Mouse (Mus musculus): Measurements from ENCODE around the gene Nxpe5. TPM values are rescaled to one million over a fixed set of nuclear protein-coding genes. Genes with fewer than 3 reads are reported as not detected.
A peak's percentile ranks its signal among the peaks of the same experiment; 100 is the strongest.

The Nxpe5 gene
- polyA plus RNA-seq, 1 experiment = not detected

DNA sequence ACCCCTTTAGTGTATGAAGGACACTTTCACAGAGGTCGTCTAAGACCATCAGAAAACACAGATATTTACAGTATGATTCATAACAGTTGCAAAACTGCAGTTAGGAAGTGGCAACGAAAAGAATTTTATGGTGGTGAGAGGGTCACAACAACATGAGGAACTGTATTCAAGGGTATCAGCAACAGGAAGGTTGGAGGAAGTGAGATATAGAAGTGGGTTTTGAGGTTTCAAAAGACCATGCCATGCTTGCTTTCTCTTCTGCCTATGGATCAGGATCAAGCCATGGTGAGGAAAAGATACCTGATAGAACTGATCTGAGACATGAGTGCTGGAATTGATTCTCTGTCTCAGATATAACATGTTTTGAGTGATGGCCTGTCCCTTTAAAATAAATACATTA is 1.7 kb downstream of the Nxpe5 start:
- H3K4me1 ChIP-seq (ENCODE audit: control insufficient read depth, insufficient read depth, insufficient read length, low read length) = no peaks in the 10 kb centered on the region
- no peak overlapping the region for H3K27ac ChIP-seq (replicated peaks; ENCODE audit: low read depth, low read length)

DNA sequence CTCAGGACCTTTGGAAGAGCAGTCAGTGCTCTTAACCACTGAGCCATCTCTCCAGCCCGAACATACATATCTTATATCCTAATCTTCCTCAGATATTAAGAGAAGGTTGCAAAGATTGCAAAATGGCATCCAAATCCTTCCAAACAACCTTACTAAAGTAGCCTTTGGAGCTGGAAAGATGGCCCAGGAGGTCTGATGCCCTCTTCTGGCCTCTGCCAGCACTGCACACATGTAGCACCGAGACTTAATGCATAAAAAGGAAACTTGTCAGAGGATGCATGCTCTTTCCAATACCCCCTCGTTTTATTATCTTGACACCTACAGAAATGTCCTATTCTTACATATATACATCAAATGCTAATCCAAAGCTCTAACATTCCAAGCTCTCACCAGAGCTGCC is 2.3 kb downstream of the Nxpe5 start:
- no peaks in the 10 kb centered on the region for H3K4me1 ChIP-seq (ENCODE audit: control insufficient read depth, insufficient read depth, insufficient read length, low read length)
- no peak overlapping the region for H3K4me3 ChIP-seq (ENCODE audit: insufficient read depth, low read depth, low read length)
- H3K27ac ChIP-seq (replicated peaks; ENCODE audit: low read depth, low read length) = no peak overlapping the region

More for the DNA sequence above, 1.7 kb downstream of the Nxpe5 start:
- no peak overlapping the region for H3K4me3 ChIP-seq (ENCODE audit: insufficient read depth, low read depth, low read length)

GRCm38 (mm10) chr5:138229511-138229910 is 3.8 kb downstream of the Nxpe5 start:
- Histone ChIP-seq H3K4me3 (ENCODE audit: insufficient read depth, low read depth, low read length) (no peak overlapping the region), H3K4me1 (ENCODE audit: control insufficient read depth, insufficient read depth, insufficient read length, low read length) (no peaks in the 10 kb centered on the region), H3K27ac (replicated peaks; ENCODE audit: low read depth, low read length) (peak overlapping the region; percentile 31)

- H3K27ac ChIP-seq (replicated peaks; ENCODE audit: low read depth, low read length) = no peak overlapping the region
- no peak overlapping the region for H3K4me3 ChIP-seq (ENCODE audit: insufficient read depth, low read depth, low read length)
- H3K4me1 ChIP-seq (ENCODE audit: control insufficient read depth, insufficient read depth, insufficient read length, low read length) = no peaks in the 10 kb centered on the region
Measured at GRCm38 (mm10) chr5:138233778-138234177, 8.1 kb downstream of the Nxpe5 start.

GRCm38 (mm10) chr5:138234224-138234623 is 8.5 kb downstream of the Nxpe5 start:
- Histone ChIP-seq H3K4me3 (ENCODE audit: insufficient read depth, low read depth, low read length) (no peak overlapping the region), H3K4me1 (ENCODE audit: control insufficient read depth, insufficient read depth, insufficient read length, low read length) (no peaks in the 10 kb centered on the region), H3K27ac (replicated peaks; ENCODE audit: low read depth, low read length) (no peak overlapping the region)

- H3K27ac ChIP-seq (replicated peaks; ENCODE audit: low read depth, low read length) = no peak overlapping the region
- H3K4me1 ChIP-seq (ENCODE audit: control insufficient read depth, insufficient read depth, insufficient read length, low read length) = no peaks in the 10 kb centered on the region
- no peak overlapping the region for H3K4me3 ChIP-seq (ENCODE audit: insufficient read depth, low read depth, low read length)
Measured at GRCm38 (mm10) chr5:138241511-138241910, 15.8 kb downstream of the Nxpe5 start.

DNA sequence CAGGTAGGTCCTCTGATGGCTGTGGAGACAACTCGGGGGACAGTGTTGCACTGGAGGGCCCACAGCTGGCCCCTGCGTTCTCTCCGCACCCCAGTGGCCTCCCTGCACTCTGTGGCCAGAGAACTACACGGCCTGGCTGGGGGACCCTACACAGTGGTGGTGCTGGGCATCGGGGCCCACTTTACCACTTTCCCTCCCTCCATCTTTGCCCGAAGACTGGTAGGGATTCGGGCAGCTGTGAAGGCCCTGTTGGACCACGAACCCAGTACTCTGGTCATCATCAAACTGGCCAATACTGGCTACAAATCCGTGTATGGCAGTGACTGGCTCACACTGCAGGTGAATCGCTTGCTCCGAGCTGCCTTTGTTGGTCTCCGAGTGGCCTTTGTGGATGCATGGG is 25.4 kb downstream of the Nxpe5 start:
- peaks cover 3% of the 10 kb centered on the region; the same call in 1 of the 2 replicates for H3K4me1 ChIP-seq (ENCODE audit: control insufficient read depth, insufficient read depth, insufficient read length, low read length)
- H3K4me3 ChIP-seq (ENCODE audit: insufficient read depth, low read depth, low read length) = no peak overlapping the region
- H3K27ac ChIP-seq (replicated peaks; ENCODE audit: low read depth, low read length) = no peak overlapping the region

DNA sequence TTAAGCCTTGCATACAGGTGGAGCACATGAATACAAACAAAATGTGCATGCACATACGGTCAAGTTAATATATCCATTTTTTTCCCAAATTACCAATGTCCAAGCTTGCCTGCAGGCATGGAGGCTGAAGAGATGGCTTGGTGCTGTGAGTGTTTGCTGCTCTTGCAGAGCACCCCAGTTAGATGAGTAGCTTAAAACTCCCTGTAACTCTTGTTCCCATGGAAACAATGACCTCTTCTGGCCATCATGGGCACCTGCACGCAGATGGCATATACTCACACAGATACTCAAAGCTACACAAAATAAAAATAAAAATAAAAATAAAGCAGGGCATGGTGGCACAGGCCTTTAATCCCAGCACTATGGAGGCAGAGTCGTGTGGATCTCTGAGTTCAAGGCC is 27.4 kb downstream of the Nxpe5 start:
- Histone ChIP-seq H3K4me3 (ENCODE audit: insufficient read depth, low read depth, low read length) (no peak overlapping the region), H3K4me1 (ENCODE audit: control insufficient read depth, insufficient read depth, insufficient read length, low read length) (peaks cover 3% of the 10 kb centered on the region; the same call in 1 of the 2 replicates), H3K27ac (replicated peaks; ENCODE audit: low read depth, low read length) (no peak overlapping the region)

GRCm38 (mm10) chr5:138255353-138256093 is 29.8 kb downstream of the Nxpe5 start, which contains the start of gene Lamtor4:
Gene Lamtor4, plus strand, starts transcription at chr5:138255482.
- peak within 1 kb of the TSS; percentile 13; the same call in 1 of the 2 replicates for H3K27ac ChIP-seq (replicated peaks; ENCODE audit: low read depth, low read length)
- peaks cover 3% of the 10 kb centered on the region; the same call in 1 of the 2 replicates for H3K4me1 ChIP-seq (ENCODE audit: control insufficient read depth, insufficient read depth, insufficient read length, low read length)
- H3K4me3 ChIP-seq (ENCODE audit: insufficient read depth, low read depth, low read length) = peak within 1 kb of the TSS; percentile 83

DNA sequence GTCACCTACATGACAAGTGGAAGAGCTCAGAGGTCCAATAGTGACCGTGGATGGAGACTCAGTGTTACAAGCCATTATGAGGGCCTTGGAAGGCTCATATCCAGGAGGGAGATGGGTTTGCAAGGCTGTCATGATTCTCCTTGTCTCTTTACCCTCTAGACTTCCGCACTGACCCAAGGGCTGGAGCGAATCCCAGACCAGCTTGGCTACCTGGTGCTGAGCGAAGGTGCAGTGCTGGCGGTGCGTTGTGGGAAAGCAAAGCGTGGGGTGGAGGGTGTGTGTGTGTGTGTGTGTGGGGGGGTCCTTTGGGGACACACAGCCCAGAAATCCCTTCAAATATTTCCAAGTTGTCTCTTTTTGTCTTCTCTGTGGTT is 30.4 kb downstream of the Nxpe5 start:
- peaks cover 3% of the 10 kb centered on the region; the same call in 1 of the 2 replicates for H3K4me1 ChIP-seq (ENCODE audit: control insufficient read depth, insufficient read depth, insufficient read length, low read length)

GRCm38 (mm10) chr5:138256966-138257584 is 31.4 kb downstream of the Nxpe5 start:
- Histone ChIP-seq H3K4me3 (ENCODE audit: insufficient read depth, low read depth, low read length) (peak overlapping the region; percentile 7; the same call in 1 of the 2 replicates), H3K27ac (replicated peaks; ENCODE audit: low read depth, low read length) (peak overlapping the region; percentile 40; the same call in 1 of the 2 replicates), H3K4me1 (ENCODE audit: control insufficient read depth, insufficient read depth, insufficient read length, low read length) (peaks cover 3% of the 10 kb centered on the region; the same call in 1 of the 2 replicates)

More for the DNA sequence above, 30.4 kb downstream of the Nxpe5 start:
- peak overlapping the region; percentile 13; the same call in 1 of the 2 replicates for H3K27ac ChIP-seq (replicated peaks; ENCODE audit: low read depth, low read length)
- H3K4me3 ChIP-seq (ENCODE audit: insufficient read depth, low read depth, low read length) = peak overlapping the region; percentile 83

DNA sequence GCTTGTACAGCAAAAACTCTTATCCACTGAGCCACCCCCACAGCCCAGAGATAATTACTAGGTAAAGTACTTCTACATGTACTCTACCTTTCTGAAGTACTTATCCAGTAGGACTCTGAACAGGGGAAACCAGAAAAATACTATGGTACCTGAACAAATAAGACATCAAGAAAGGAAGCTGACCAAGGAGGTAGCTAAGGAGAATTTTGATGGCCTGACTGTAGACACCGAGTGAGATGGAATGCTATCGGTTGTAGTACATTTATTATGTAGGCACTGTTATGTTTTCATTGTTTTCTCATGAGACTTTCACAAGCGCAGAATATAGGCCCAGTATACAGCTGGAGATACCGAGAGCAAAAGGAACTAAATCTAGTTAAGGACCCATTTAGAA is 31.9 kb downstream of the Nxpe5 start:
- H3K4me3 ChIP-seq (ENCODE audit: insufficient read depth, low read depth, low read length) = no peak overlapping the region
- peaks cover 3% of the 10 kb centered on the region; the same call in 1 of the 2 replicates for H3K4me1 ChIP-seq (ENCODE audit: control insufficient read depth, insufficient read depth, insufficient read length, low read length)
- no peak overlapping the region; the same call in 1 of the 2 replicates for H3K27ac ChIP-seq (replicated peaks; ENCODE audit: low read depth, low read length)

- no peak overlapping the region for H3K27ac ChIP-seq (replicated peaks; ENCODE audit: low read depth, low read length)
- H3K4me1 ChIP-seq (ENCODE audit: control insufficient read depth, insufficient read depth, insufficient read length, low read length) = peaks cover 3% of the 10 kb centered on the region; the same call in 1 of the 2 replicates
- H3K4me3 ChIP-seq (ENCODE audit: insufficient read depth, low read depth, low read length) = no peak overlapping the region
Measured at GRCm38 (mm10) chr5:138258078-138258477, 32.4 kb downstream of the Nxpe5 start.

DNA sequence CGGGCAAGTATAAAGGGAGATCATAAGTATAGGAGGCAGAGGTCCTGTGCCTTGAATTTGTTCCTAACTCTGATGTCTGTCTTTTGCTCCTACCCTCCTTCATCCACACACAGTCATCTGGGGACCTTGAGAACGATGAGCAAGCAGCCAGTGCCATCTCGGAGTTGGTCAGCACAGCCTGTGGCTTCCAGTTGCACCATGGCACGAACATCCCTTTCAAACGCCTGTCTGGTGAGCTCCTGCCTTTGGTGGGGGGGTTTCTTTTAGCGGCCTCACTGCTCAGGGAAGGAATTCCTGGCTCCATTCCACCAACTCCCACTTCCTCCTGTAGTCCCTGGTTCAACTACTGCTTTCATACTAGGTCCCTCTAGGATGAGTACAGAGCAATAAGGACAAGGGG is 32.8 kb downstream of the Nxpe5 start:
- no peak overlapping the region for H3K4me3 ChIP-seq (ENCODE audit: insufficient read depth, low read depth, low read length)
- no peak overlapping the region for H3K27ac ChIP-seq (replicated peaks; ENCODE audit: low read depth, low read length)
- peaks cover 3% of the 10 kb centered on the region; the same call in 1 of the 2 replicates for H3K4me1 ChIP-seq (ENCODE audit: control insufficient read depth, insufficient read depth, insufficient read length, low read length)

- Histone ChIP-seq H3K4me1 (ENCODE audit: control insufficient read depth, insufficient read depth, insufficient read length, low read length) (peaks cover 3% of the 10 kb centered on the region; the same call in 1 of the 2 replicates), H3K4me3 (ENCODE audit: insufficient read depth, low read depth, low read length) (no peak overlapping the region), H3K27ac (replicated peaks; ENCODE audit: low read depth, low read length) (no peak overlapping the region)
Measured at GRCm38 (mm10) chr5:138258993-138259392, 33.3 kb downstream of the Nxpe5 start.

All from brown adipose tissue, adult 24 weeks (tissue).